Mouse (Mus musculus) Muller cell, postnatal 12 days (primary cell): ENCODE data around the gene Itgam.
A peak's percentile ranks its signal among the peaks of the same experiment; 100 is the strongest.
"Not testable (repeated sequence)": the region's sequence is repeated elsewhere in the genome, so short reads cannot be mapped to it uniquely, and the experiment has no call there.

ENCODE experiments used
- DNase-seq: peaks from one replicate; pipeline ENCODE4 v3.0.0-alpha.2; 2015; ENCODE audit errors: inconsistent ontology term

Itgam gene

GRCm38 (mm10) chr7:128062456-128062855 is at the start of gene Itgam, which contains the start of gene Gm49368:
TSS of gene Itgam (plus strand) at chr7:128062640.
TSS of gene Gm49368 (plus strand) at chr7:128062683.
- no peak for DNase-seq

- no peak for DNase-seq
These were observed 49.3 kb upstream of the Itgam start for GRCm38 (mm10) chr7:128013116-128013515.

GRCm38 (mm10) chr7:128016134-128016533 is 46.3 kb upstream of the Itgam start:
- DNase-seq = not testable (repeated sequence)

GRCm38 (mm10) chr7:128016650-128017049 is 45.8 kb upstream of the Itgam start:
- no peak for DNase-seq

GRCm38 (mm10) chr7:128018275-128018674 is 44.2 kb upstream of the Itgam start:
- no peak for DNase-seq

- DNase-seq = no peak
These were observed 43.3 kb upstream of the Itgam start for GRCm38 (mm10) chr7:128019187-128019586.

- DNase-seq = no peak
These were observed 39.5 kb upstream of the Itgam start for GRCm38 (mm10) chr7:128022974-128023373.

GRCm38 (mm10) chr7:128023565-128023964 is 38.9 kb upstream of the Itgam start:
- peak; percentile 47 for DNase-seq

GRCm38 (mm10) chr7:128024364-128024763 is 38.1 kb upstream of the Itgam start:
- no peak for DNase-seq

- peak; percentile 64 for DNase-seq
These were observed 37.5 kb upstream of the Itgam start for GRCm38 (mm10) chr7:128024932-128025331.

GRCm38 (mm10) chr7:128025381-128025780 is 37.1 kb upstream of the Itgam start:
- DNase-seq = no peak

- DNase-seq = no peak
These were observed 30.9 kb upstream of the Itgam start for GRCm38 (mm10) chr7:128031403-128031976.

- DNase-seq = no peak
These were observed 30.0 kb upstream of the Itgam start for GRCm38 (mm10) chr7:128032290-128032988.

- no peak for DNase-seq
These were observed 29.5 kb upstream of the Itgam start for GRCm38 (mm10) chr7:128032989-128033293.

- DNase-seq = no peak
These were observed 28.8 kb upstream of the Itgam start for GRCm38 (mm10) chr7:128033616-128034015.

GRCm38 (mm10) chr7:128042161-128042820 is 20.1 kb upstream of the Itgam start:
- not testable (repeated sequence) for DNase-seq

GRCm38 (mm10) chr7:128044142-128044785 is 18.2 kb upstream of the Itgam start:
- DNase-seq = no peak

GRCm38 (mm10) chr7:128045640-128046039 is 16.8 kb upstream of the Itgam start:
- DNase-seq = no peak

GRCm38 (mm10) chr7:128048819-128049218 is 13.6 kb upstream of the Itgam start:
- no peak for DNase-seq

- no peak for DNase-seq
These were observed 13.2 kb upstream of the Itgam start for GRCm38 (mm10) chr7:128049254-128049653.

GRCm38 (mm10) chr7:128050739-128051138 is 11.7 kb upstream of the Itgam start:
- no peak for DNase-seq

- DNase-seq = no peak
These were observed 9.4 kb upstream of the Itgam start for GRCm38 (mm10) chr7:128053061-128053460.
